Mouse (Mus musculus) gastrocnemius, adult 18-20 months (tissue): Measurements from ENCODE around the gene Cyb5r1. TPM values are rescaled to one million over a fixed set of nuclear protein-coding genes. Genes with fewer than 3 reads are reported as not detected.
"Not testable (repeated sequence)": the region's sequence is repeated elsewhere in the genome, so short reads cannot be mapped to it uniquely, and the experiment has no call there.

ENCODE experiments used
- DNase-seq: peaks from one replicate; pipeline ENCODE4 v3.0.0; 2021; ENCODE audit warnings: low spot score
- total RNA-seq, 2 experiments: library from RNA; stranded (reverse); gene quantifications; 2 replicates each; pipeline ENCODE4 v1.2.3; 2021

Gene Cyb5r1
- total RNA-seq, 2 experiments from 2014 or later = 80.0 to 84.8 TPM

GRCm38 (mm10) chr1:134414038-134414437, 8.7 kb downstream of the Cyb5r1 start:
- DNase-seq = no peak

- no peak for DNase-seq
Observed at GRCm38 (mm10) chr1:134414501-134415167, 9.3 kb downstream of the Cyb5r1 start.

GRCm38 (mm10) chr1:134415168-134415831, 9.9 kb downstream of the Cyb5r1 start, which contains the start of gene Adipor1:
Adipor1 (plus strand) TSS chr1:134415378.
- DNase-seq = peak; percentile 98

DNA sequence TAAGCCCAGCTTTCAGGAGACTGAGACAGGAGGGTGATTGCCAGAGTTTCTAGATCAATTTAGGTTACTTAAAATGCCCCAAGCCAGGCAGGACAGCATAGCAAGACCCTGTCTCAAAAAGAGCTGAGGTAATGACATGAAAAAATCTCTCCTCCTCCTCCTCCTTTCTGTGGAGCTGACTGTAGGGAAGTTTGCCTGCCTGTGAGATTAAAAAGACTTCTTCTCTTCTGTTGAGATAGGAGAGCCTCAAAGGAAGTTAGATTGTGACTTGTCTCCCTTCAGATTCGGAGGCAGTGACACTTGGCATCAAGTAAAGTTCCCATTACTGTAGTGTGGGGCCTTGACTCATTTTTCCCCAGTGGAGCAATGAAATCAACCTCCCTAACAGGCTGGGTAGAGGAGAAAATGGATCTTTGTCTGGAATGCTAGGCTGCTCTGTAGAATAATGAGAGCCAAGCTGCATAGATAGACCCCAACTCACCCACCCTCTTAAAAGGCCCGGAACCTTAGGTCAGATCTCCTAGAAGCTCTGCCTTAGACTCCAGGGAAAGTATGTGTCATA, 13.1 kb downstream of the Cyb5r1 start:
- no peak for DNase-seq

DNA sequence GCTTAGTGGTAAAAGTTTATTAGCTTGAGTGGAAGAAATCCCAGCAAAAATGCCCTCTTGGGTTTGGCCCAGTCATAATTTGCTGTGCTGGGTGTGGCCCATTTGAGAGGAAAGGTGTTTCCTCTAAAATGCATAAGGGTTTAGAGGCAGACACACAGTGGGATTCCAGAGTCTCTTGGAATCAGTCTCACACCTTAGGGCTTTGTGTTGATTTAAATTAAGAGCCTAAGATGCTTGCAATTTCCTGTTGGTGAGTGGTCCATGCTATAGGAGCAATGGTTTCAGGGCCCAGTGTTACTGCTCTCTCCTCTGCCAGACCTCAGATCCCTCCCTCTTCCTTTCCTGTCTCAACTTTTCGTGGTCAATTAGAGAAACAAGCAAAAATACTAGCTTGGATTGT, 13.8 kb downstream of the Cyb5r1 start:
- no peak for DNase-seq

DNA sequence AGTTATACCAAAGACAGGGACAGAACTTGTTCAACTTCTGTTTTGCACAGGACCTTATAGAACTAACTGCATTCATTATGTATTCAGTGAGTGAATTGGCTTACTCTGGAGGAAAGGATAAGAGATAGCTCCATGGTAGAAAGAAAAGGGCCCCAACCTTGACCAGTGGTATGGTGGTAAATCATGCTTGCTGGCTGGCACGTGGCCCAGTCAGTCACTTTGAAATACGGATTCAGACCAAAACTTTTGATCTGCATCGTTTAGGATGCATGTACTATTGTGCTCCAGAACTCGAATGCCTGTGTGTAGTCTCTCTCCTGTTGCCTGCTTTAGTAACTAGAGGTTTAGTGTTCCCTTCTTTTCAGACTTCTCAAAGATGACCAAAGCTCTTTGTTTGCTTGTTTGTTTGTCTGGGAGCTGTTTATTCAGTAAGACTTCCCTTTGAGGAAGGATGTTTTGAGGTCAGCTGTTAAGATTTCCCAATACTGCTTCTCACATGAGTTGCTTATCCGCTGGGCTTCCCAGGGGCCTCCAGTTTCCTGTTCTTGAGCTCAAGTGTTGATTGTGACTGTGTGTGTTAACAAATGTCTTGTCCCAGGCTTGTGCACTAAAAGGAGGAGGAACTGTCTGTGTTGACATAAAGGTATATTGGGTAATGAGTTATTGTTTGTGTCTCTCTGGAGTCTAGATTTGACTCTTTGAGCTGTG, 14.5 kb downstream of the Cyb5r1 start:
- DNase-seq = no peak

DNA sequence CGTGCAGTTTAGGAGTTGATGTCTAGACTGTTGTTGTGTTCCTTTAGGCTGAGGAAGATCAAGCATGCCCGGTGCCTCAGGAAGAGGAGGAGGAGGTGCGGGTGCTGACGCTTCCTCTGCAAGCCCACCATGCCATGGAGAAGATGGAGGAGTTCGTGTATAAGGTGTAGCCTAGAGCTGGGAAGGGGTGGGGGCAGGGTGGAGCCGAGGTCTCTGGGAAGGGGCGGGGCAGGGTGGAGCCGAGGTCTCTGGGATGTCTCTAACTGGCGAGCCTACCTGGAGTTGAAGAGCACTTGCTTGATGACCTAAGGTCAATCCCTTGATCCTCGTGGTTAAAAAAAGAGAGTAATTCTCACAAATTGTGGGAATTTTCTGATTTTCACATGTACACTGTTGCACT, 18.6 kb downstream of the Cyb5r1 start:
- no peak for DNase-seq

DNA sequence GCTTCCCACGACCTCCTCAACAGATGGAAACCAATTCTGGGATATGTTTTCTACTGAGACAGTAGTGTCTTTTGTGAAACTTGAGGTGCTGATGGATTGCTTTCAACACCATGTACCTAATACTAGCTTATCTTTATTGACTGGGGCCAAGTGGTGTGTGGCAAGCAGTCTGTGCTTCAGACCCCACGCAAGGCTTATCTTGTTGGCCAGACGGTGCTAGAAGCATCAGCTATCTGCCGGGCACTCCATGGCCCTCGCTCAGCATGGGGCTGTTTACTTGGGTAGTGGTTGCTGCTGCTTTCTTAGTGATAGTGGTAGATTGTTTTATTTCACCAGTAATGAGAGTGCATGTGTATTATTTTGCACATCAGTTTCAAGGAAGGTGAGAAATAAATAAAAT, 20.9 kb downstream of the Cyb5r1 start:
- no peak for DNase-seq

DNA sequence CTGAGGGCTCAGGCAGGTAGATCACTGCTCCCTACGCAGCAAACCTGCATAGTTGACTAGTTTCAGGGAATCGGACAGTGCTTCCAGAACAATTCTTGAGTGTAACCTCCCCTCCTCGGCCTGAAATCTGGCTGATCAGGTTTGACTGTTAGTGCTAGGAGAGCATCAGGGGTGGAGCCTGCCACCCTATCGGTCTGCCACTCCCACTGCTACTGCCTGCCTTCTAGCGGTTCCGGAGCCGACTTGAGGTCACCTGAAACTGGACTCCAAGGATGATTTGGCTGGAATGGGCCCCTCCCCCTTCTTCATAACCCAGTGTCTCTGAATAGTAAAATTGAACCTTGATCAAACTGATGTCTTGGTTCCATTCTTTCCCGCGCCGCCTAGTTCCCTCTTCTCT, 27.6 kb downstream of the Cyb5r1 start:
- no peak for DNase-seq

GRCm38 (mm10) chr1:134433473-134433872, 28.1 kb downstream of the Cyb5r1 start:
- no peak for DNase-seq

DNA sequence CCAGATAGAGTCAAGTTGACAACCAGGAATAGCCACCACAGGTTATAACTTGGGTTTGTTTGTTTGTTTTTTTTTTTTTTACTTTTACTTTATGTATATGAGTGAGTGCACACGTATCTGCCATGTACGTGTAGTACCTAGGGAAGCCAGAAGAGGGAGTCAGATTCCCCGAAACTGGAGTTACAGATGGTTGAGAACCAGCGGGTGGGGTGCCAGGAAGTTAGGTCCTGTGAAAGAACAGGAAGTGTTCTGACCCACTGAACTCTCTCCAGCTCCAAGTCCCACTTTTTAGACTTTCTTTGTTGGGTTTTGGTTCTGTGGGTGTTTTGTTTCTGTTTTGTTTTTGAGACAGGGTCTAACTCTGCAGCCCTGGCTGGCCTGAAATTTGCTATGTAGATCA, 30.1 kb downstream of the Cyb5r1 start:
- DNase-seq = no peak

DNA sequence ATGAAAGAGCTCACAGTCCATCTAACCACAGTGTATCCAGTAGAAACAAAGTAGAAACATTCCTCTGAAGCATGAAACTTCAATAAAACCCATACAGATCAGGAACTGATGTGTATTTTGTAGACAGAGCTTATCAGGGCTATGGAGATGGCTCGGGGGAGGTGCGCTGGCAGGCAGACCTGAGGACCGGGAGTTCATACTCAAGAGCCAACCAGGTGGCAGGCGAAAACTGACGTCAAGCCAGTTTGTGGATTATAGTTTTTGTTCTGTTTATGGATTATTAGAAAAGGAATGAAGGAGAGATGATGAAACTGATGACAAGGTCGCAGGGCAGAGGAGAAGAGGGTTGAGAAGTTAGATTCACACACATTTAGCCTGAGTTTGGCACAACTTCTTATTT, 35.1 kb downstream of the Cyb5r1 start:
- DNase-seq = no peak

- not testable (repeated sequence) for DNase-seq
Observed at GRCm38 (mm10) chr1:134441737-134442136, 36.4 kb downstream of the Cyb5r1 start.

DNA sequence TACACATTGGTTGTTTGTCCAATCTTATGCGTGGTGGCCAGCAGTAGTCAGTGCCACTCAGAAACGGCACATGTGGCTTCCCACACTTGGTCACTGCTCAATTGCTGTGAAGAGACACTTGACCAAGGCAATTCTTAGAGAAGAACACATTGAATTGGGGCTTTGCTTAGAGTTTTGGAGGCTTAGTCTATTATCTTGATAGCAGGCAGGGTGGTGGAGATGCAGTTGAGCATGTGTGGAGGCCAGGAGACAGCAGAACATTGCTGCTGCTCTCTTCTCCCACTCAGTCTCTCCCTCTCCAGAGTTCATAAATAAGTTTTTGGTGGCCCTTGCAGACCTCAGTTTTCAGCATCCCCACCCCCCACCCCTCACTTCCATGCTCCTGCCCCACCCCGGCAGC, 37.0 kb downstream of the Cyb5r1 start:
- DNase-seq = no peak

DNA sequence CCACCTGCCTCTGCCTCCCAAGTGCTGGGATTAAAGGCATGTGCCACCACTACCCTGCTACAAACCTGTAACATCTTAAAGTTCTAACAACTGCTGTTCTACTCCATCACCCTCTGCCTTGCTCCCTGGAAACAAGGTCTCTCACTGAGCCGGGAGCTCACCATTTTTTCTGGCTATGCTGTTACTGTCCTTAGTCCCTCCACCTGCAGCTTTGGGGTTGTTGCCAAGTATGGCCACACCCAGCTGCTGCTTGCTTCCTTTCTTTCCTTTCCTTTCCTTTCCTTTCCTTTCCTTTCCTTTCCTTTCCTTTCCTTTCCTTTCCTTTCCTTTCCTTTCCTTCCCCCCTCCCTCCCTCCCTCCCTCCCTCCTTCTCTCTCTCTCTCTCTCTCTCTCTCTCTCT, 37.9 kb downstream of the Cyb5r1 start:
- not testable (repeated sequence) for DNase-seq

DNA sequence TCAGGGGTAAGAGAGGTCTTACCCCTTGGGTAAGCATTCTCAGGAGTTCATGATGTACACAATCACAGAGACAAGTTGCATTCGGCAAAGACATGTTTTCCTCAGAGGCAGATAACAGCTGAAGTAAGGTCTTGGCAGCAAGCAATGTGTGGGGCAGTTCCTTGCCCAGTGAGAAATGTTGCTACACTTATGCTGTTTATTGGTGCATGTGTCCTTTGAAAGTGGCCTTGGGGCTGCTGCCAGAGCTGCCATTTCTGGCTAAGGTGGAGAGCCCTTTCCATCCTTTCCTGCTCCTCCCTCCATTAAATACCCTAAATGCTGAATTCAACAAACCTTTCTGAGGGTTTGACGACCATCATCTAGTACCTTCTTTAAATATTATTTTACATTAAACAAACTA, 40.1 kb downstream of the Cyb5r1 start:
- DNase-seq = no peak

DNA sequence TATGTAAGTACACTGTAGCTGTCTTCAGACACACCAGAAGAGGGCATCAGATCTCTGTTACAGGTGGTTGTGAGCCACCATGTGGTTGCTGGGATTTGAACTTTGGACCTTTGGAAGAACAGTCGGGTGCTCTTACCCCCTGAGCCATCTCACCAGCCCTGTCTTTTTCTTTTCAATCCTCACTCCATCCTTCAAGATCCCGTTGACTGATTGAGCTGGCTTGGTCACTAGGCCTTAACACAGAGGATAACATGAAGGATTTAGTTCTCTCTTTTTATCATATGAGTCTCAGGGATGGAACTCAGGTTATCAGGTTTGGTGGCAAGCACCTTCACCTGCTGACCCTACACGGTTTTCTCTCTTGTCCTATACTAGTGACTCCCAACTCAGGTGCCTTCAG, 43.2 kb downstream of the Cyb5r1 start:
- not testable (repeated sequence) for DNase-seq

- no peak for DNase-seq
Observed at GRCm38 (mm10) chr1:134450201-134450600, 44.8 kb downstream of the Cyb5r1 start.

DNA sequence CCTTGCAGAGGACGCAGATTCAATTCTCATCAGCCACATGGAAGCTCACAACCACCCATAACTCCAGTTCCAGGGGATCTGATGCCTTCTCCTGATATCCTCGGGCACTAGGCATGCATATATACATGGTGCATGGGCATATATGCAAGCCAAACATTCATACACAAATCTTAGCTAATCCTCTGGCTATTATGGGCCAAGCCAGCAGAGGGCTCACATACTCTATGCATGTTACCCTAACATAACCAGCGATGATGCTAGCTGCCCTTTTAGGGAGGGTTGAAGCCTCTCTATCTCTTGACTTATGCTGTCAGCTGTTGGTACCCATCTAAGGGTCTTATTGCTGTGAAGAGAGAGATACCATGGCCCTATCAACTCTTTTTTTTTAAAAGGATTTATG, 45.6 kb downstream of the Cyb5r1 start:
- peak; percentile 15 for DNase-seq

DNA sequence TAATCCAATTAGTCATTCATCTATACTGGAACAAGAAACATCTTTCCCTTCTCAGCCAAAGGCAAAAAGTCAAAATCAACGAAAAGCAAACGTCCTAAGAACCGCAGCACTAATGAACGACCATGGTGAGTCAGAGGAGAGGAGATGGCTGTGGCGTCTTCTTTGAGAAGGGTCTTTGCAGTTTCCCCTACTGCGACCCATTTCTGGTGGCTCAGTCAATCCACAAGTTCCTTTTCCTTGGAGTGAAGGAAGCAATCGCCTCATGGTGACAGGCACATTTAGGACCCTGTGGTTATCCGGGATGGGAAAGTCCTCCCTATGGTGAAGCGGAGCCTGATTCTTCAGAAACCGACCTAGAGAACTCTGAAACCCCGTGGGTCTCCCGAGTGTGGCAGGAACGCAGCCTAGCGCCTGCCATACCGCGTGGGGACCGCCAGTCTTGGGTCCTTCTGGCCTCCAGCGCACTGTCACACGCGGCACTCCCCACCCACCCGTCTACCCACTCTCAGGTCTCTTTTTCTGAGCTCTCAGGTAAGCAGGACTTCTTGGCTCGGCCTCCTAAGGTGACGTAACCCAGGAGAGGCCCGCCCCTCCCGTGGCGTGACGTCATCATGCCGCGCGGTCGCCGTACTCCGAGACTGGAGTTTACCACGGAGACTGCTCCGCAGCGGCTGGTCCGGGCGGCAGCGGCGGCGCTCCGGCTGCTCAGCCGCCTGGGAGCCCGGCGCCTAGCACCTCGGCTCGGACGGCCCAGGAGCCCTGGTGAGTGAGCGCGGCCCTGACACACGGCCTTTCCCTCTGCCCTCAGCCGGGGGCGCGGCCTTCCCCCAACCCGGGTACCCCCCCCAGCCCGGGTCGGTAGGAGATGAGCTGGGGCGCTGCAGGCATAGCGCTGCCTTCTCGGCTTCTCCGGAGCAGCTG, 49.8 kb downstream of the Cyb5r1 start, which contains the start of gene Klhl12:
TSS of gene Klhl12 (plus strand) at position 628 of the 921 bp plus-strand sequence.
- DNase-seq = peak; percentile 94

DNA sequence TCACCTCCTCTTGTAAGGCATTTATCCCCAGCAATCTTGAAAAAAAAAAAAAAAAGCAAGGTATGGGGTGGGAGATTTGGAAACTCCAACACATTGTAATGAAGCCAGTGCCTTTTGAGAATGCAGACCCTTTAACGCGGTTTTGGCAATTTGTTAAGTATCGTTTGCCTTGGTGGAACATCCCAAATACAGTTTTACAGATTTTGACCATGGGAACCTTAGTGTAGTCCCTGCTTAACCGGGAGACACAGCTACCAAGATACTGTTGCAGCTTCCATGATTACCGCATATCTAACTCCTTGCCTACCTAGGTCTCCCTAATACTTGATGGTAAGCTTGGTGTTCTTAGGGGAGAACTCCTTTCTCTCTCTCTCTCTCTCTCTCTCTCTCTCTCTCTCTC, 50.7 kb downstream of the Cyb5r1 start:
- DNase-seq = no peak
